Mouse (Mus musculus) right cerebral cortex, postnatal 14 days (tissue): ENCODE measurements at regions not wholly inside any gene's neighbourhood (a gene's known extent, or its start where the extent isn't known, plus 50 kb on each side); places are given as distances from the start of the nearest gene placed in this dataset.

Source experiments
- DNase-seq: peaks from one replicate; pipeline ENCODE4 v3.0.0; 2022

GRCm38 (mm10) chr15:31087607-31088006 lies 136.5 kb upstream of the Dap start:
- DNase-seq: no peak

GRCm38 (mm10) chr15:31091916-31092570 lies 132.1 kb upstream of the Dap start:
- peak; percentile 84 for DNase-seq

- DNase-seq: no peak
Observed at GRCm38 (mm10) chr15:31096206-31096605, 127.9 kb upstream of the Dap start.

GRCm38 (mm10) chr15:31097301-31097700 lies 126.8 kb upstream of the Dap start:
- no peak for DNase-seq

GRCm38 (mm10) chr15:31104743-31105142 lies 119.4 kb upstream of the Dap start:
- no peak for DNase-seq

GRCm38 (mm10) chr15:31106907-31107306 lies 117.2 kb upstream of the Dap start:
- no peak for DNase-seq

- no peak for DNase-seq
Observed at GRCm38 (mm10) chr15:31113216-31113615, 110.9 kb upstream of the Dap start.

- no peak for DNase-seq
Observed at GRCm38 (mm10) chr15:31117338-31117737, 106.8 kb upstream of the Dap start.

GRCm38 (mm10) chr15:31120147-31120546 lies 104.0 kb upstream of the Dap start:
- no peak for DNase-seq

GRCm38 (mm10) chr15:31125784-31126183 lies 98.3 kb upstream of the Dap start:
- DNase-seq: no peak

- no peak for DNase-seq
Observed at GRCm38 (mm10) chr15:31126999-31127398, 97.1 kb upstream of the Dap start.

- no peak for DNase-seq
Observed at GRCm38 (mm10) chr15:31134891-31135290, 89.2 kb upstream of the Dap start.

- no peak for DNase-seq
Observed at GRCm38 (mm10) chr15:31138637-31139036, 85.5 kb upstream of the Dap start.

- no peak for DNase-seq
Observed at GRCm38 (mm10) chr15:31141750-31142149, 82.4 kb upstream of the Dap start.

GRCm38 (mm10) chr15:31148251-31149145 lies 75.6 kb upstream of the Dap start:
- DNase-seq: no peak

- no peak for DNase-seq
Observed at GRCm38 (mm10) chr15:31149855-31150254, 74.3 kb upstream of the Dap start.

GRCm38 (mm10) chr15:31150546-31151471 lies 73.3 kb upstream of the Dap start:
- peak; percentile 81 for DNase-seq

GRCm38 (mm10) chr15:31155141-31155540 lies 69.0 kb upstream of the Dap start:
- no peak for DNase-seq

GRCm38 (mm10) chr15:31166543-31167105 lies 57.5 kb upstream of the Dap start:
- no peak for DNase-seq

GRCm38 (mm10) chr15:31167506-31167905 lies 56.6 kb upstream of the Dap start:
- no peak for DNase-seq

- DNase-seq: no peak
Observed at GRCm38 (mm10) chr15:31168191-31168590, 55.9 kb upstream of the Dap start.

GRCm38 (mm10) chr15:31173309-31174115 lies 50.6 kb upstream of the Dap start:
- DNase-seq: no peak
